Mouse (Mus musculus) stomach, embryonic 15.5 days (tissue): ENCODE results near the gene Pygb. TPM values are rescaled to one million over a fixed set of nuclear protein-coding genes. Genes with fewer than 3 reads are reported as not detected.
A peak's percentile ranks its signal among the peaks of the same experiment; 100 is the strongest.

Source experiments
- ATAC-seq: fragments of 200-750 bp; cut with Nextera tagmentation; 2 replicates; pipeline ENCODE4 v1.8.0; 2017; ENCODE audit warnings: low read depth, moderate number of reproducible peaks, moderate TSS enrichment; ENCODE audit not compliant: insufficient read depth, low FRiP score
- H3K27ac ChIP-seq: fragments of 300-500 bp; sonication (generic); 2 replicates; pipeline ENCODE4 v1.5.1; 2015; ENCODE audit warnings: mild to moderate bottlenecking, inconsistent platforms
- H3K27me3 ChIP-seq: fragments of 300-500 bp; sonication (generic); replicated peaks from 2 replicates; pipeline ENCODE4 v1.6.1; 2015; ENCODE audit warnings: inconsistent platforms
- H3K36me3 ChIP-seq: fragments of 300-500 bp; sonication (generic); 2 replicates; pipeline ENCODE4 v1.6.1; 2015; ENCODE audit warnings: inconsistent platforms
- H3K4me1 ChIP-seq: fragments of 300-500 bp; sonication (generic); 2 replicates; pipeline ENCODE4 v1.6.1; 2015; ENCODE audit warnings: inconsistent platforms
- H3K4me2 ChIP-seq: fragments of 300-500 bp; sonication (generic); 2 replicates; pipeline ENCODE4 v1.6.1; 2015; ENCODE audit warnings: mild to moderate bottlenecking, inconsistent platforms
- H3K4me3 ChIP-seq: fragments of 300-500 bp; sonication (generic); replicated peaks from 2 replicates; pipeline ENCODE4 v1.5.1; 2015; ENCODE audit warnings: inconsistent platforms
- H3K9ac ChIP-seq: fragments of 300-500 bp; sonication (generic); 2 replicates; pipeline ENCODE4 v1.6.1; 2015; ENCODE audit warnings: inconsistent platforms
- H3K9me3 ChIP-seq: fragments of 300-500 bp; sonication (generic); 2 replicates; pipeline ENCODE4 v1.6.1; 2016; ENCODE audit warnings: inconsistent platforms
- WGBS: fragments of 180-500 bp; shearing (Covaris S2); methylation state at CpG from one replicate; pipeline ENCODE4 v1.1.7; 2015; 5-methylcytosine and 5-hydroxymethylcytosine counted together
- polyA plus RNA-seq: library from polyadenylated mRNA; unstranded; fragments of >200 nt; fragmentation: Nextera tagmentation; extraction: Ambion mirVana; gene quantifications from 2 replicates; pipeline ENCODE4 v1.2.1, GENCODE M21; 2015

The Pygb gene
- polyA plus RNA-seq, 1 experiment from 2014 or later = 97.5 TPM

DNA sequence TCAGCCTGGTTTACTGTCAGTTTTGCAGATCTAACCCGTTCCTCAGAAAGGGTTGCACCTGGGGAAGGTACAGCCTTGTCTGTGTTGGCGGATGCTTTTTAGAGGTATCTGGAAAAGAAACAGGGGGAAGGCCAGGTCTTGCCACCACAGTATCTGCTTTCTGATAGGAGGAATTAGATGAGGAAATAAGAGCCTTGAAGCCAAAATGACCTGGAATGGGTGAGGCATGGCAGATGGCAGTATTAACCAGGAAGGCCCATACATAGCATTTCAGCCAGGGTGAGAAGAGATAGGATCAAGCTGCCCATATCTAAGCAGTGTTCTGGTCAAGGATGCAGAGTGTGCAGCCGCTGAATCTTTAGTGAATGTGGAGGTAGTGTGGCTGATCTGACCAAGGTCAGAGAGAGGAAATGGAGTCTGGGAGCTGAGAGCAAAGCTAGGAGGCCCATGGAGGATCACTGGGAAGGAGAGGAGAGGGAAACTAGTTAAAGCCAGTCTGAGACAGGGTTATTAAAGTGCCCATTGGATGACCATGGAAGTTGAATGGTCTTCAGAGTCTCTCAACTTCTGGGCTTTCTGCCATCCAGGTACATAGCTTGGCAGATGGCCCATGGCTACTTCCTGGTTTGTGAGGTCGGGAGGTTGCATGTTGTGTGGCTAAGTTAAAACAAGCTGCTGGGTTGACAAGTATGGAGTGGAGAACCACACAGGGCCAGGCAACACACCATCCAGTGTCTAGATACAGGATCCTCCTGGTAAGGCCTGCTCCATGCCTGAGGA is 20.3 kb upstream of the Pygb start:
- Histone ChIP-seq H3K4me3 (no peak overlapping the region), H3K4me2 (no peak overlapping the region), H3K9me3 (no peaks in the 10 kb centered on the region), H3K27ac (no peak overlapping the region), H3K36me3 (peaks cover 13% of the 10 kb centered on the region), H3K9ac (no peak overlapping the region), H3K27me3 (no peaks in the 10 kb centered on the region), H3K4me1 (peaks cover 18% of the 10 kb centered on the region)
- no peak for ATAC-seq
- WGBS = 76% methylated on average over 4 of the region's 4 CpGs

- Histone ChIP-seq H3K4me1 (peaks cover 27% of the 10 kb centered on the region), H3K9me3 (no peaks in the 10 kb centered on the region), H3K4me3 (no peak overlapping the region), H3K4me2 (no peak overlapping the region), H3K27ac (peak overlapping the region; percentile 40; the same call in 1 of the 2 replicates), H3K9ac (no peak overlapping the region), H3K27me3 (no peaks in the 10 kb centered on the region), H3K36me3 (peaks cover 5% of the 10 kb centered on the region; the same call in 1 of the 2 replicates)
- 78% methylated on average over 1 of the region's 1 CpGs for whole genome bisulfite sequencing
- ATAC-seq = no peak
Measured at GRCm38 (mm10) chr2:150768678-150769077, 17.9 kb upstream of the Pygb start.

DNA sequence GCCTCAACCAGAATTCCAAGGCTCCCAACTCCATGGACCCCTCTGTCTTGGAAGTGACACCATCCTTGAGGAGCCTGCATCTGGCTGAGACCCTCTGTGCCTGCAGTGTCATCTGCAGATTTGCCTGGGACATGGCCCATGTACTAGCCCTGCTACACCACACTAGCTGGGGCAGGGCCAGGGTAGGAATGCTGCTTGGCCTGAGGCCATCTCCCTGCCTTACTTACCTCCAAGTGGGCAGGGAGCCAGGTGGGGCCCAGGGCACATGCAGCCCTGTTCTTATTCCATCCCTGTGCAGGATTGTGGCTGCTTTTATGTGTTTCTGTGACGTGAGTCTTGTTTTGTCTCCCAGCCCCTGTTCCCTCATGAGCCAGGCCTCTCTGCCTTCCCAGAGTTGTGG is 15.8 kb upstream of the Pygb start:
- Histone ChIP-seq H3K9me3 (no peaks in the 10 kb centered on the region), H3K4me2 (no peak overlapping the region), H3K36me3 (peaks cover 5% of the 10 kb centered on the region; the same call in 1 of the 2 replicates), H3K9ac (no peak overlapping the region), H3K4me1 (peaks cover 31% of the 10 kb centered on the region), H3K27me3 (no peaks in the 10 kb centered on the region), H3K27ac (peak overlapping the region; percentile 83), H3K4me3 (no peak overlapping the region)
- 37% methylated on average over 1 of the region's 1 CpGs for WGBS
- peak; percentile 86 for ATAC-seq

DNA sequence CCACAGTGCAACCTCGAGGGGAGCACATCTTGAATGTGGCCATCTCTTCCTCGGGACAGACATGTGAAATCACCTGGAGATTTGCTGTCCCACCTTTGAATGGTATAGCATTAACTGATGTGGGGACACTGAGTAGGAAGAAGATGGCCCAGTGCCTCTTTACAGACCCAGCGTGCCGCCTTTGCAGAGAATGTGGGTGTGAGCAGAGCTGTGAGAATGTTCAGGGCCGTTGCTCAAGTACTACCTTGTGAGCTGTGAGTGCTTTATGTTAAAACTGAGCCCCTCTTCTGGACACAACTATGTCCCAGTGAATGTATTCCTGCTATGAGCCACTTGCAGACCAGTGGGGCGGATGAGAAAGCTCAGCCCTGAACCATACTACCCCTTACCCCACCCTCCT is 15.4 kb upstream of the Pygb start:
- H3K36me3 ChIP-seq = peaks cover 5% of the 10 kb centered on the region; the same call in 1 of the 2 replicates
- no peak for ATAC-seq
- H3K4me1 ChIP-seq = peaks cover 31% of the 10 kb centered on the region
- 65% methylated on average over 6 of the region's 6 CpGs for WGBS
- no peaks in the 10 kb centered on the region for H3K27me3 ChIP-seq
- no peak overlapping the region for H3K4me3 ChIP-seq
- peak overlapping the region; percentile 83 for H3K27ac ChIP-seq
- no peak overlapping the region for H3K9ac ChIP-seq
- no peak overlapping the region for H3K4me2 ChIP-seq
- no peaks in the 10 kb centered on the region for H3K9me3 ChIP-seq

- Histone ChIP-seq H3K4me3 (no peak overlapping the region), H3K27me3 (no peaks in the 10 kb centered on the region), H3K9ac (no peak overlapping the region), H3K36me3 (peaks cover 5% of the 10 kb centered on the region; the same call in 1 of the 2 replicates), H3K9me3 (no peaks in the 10 kb centered on the region), H3K27ac (no peak overlapping the region; the same call in 1 of the 2 replicates), H3K4me1 (peaks cover 31% of the 10 kb centered on the region), H3K4me2 (no peak overlapping the region)
- WGBS = 82% methylated on average over 8 of the region's 8 CpGs
- no peak for ATAC-seq
Measured at GRCm38 (mm10) chr2:150771996-150772395, 14.5 kb upstream of the Pygb start.

GRCm38 (mm10) chr2:150772466-150773119 is 13.9 kb upstream of the Pygb start:
- Histone ChIP-seq H3K4me1 (peaks cover 31% of the 10 kb centered on the region), H3K27ac (no peak overlapping the region; the same call in 1 of the 2 replicates), H3K36me3 (peaks cover 5% of the 10 kb centered on the region; the same call in 1 of the 2 replicates), H3K4me2 (no peak overlapping the region), H3K27me3 (no peaks in the 10 kb centered on the region), H3K9ac (no peak overlapping the region), H3K4me3 (no peak overlapping the region), H3K9me3 (no peaks in the 10 kb centered on the region)
- 70% methylated on average over 10 of the region's 10 CpGs for WGBS
- ATAC-seq = no peak

DNA sequence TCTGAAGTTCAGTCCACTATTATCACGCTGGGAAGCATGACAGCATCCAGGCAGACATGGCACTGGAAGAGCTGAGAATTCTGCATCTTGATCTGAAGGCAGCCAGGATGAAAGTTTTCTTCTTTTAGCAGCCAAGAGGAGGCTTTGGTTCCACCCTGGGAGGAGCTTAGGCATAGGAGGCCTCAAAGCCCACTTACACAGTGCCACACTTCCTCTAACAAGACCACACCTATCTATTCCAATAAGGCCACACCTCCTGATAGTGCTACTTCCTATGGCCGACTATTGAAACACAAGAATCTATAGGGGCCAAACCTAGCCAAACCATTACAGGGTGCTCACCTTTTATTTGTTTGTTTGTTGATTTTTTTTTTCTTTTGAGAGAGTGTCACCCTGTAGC is 3.7 kb upstream of the Pygb start:
- 65% methylated on average over 2 of the region's 2 CpGs for WGBS
- H3K4me3 ChIP-seq = no peak overlapping the region
- H3K9ac ChIP-seq = no peak overlapping the region
- ATAC-seq = no peak
- no peak overlapping the region for H3K4me2 ChIP-seq
- H3K27ac ChIP-seq = no peak overlapping the region
- H3K27me3 ChIP-seq = no peaks in the 10 kb centered on the region
- no peaks in the 10 kb centered on the region for H3K36me3 ChIP-seq
- no peaks in the 10 kb centered on the region for H3K9me3 ChIP-seq
- H3K4me1 ChIP-seq = peaks cover 12% of the 10 kb centered on the region; the same call in 1 of the 2 replicates

DNA sequence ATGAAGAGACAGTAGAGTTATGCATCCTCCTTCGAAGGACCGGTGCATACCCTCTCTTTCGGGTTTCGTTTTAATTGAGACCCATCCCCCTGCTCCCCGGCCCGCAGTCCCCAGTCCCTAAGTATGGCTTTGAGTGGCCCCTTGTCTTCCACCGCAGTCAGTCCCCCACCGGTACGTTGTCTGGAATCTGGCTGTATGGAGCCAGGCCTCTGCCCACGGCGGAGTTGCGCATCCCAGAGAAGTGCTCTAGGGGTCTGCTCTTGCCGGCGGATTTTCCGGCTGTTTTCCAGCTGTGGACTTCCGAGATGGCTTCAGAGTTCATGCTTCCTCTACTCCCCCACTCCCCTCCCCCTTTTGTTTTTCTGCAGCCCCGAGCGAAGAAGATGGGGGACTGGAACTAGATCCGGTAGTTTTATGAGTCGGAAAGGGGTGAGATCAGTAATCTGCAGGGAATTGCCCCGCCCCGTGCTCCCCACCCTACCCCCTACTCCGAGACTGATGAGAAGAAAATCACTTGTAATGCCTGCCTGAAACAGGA is 768 bp downstream of the Pygb start:
- peak overlapping the region; percentile 87 for H3K4me3 ChIP-seq
- no peaks in the 10 kb centered on the region for H3K27me3 ChIP-seq
- peak; percentile 12; the same call in 1 of the 2 replicates for ATAC-seq
- under 1% methylated on average over 23 of the region's 23 CpGs for WGBS
- peak overlapping the region; percentile 80 for H3K4me2 ChIP-seq
- no peaks in the 10 kb centered on the region for H3K9me3 ChIP-seq
- H3K9ac ChIP-seq = peak overlapping the region; percentile 66
- no peaks in the 10 kb centered on the region for H3K36me3 ChIP-seq
- H3K27ac ChIP-seq = peak overlapping the region; percentile 59
- H3K4me1 ChIP-seq = peaks cover 23% of the 10 kb centered on the region

DNA sequence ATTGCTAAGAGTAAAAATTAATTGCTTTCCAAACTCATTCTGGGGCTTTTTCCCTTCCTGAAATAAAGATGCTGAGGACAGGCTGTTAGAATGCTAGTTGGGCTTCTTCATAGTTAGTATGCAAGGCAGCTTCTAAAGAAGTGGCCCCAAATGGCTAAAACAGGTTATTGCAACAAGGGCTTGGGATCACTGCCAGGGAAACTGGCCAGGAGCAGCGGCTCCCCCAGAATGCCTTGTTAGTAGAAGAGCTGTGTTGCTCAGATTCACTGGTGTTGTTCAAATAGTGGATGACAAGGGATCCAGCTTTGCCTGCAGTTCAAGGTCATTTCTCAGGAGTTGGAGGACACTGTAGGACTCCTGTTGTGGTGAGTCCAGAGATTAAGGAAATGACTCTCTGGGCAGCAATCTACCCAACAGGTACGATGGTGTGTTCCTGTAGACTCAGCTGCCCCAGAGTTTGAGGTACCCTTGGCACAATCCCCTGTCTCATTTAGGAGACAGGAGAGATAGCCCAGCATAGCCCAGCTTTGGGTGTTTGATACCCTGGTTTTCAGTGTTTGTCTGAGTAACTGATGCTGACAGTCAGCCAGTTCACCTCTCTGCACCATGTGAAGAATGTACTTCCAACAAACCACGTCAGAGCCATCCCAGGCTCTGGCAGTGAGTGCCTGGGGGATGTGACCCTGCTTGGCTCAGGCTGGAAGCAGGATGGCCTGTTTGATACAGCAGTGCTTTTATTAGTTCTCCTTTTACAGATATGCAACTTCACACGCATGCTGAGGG is 2.4 kb downstream of the Pygb start:
- ATAC-seq = no peak
- no peak overlapping the region for H3K9ac ChIP-seq
- no peak overlapping the region for H3K27ac ChIP-seq
- no peaks in the 10 kb centered on the region for H3K27me3 ChIP-seq
- peak overlapping the region; percentile 12; the same call in 1 of the 2 replicates for H3K4me3 ChIP-seq
- peaks cover 23% of the 10 kb centered on the region for H3K4me1 ChIP-seq
- WGBS = 51% methylated on average over 4 of the region's 4 CpGs
- no peaks in the 10 kb centered on the region for H3K36me3 ChIP-seq
- peak overlapping the region; percentile 28 for H3K4me2 ChIP-seq
- no peaks in the 10 kb centered on the region for H3K9me3 ChIP-seq

DNA sequence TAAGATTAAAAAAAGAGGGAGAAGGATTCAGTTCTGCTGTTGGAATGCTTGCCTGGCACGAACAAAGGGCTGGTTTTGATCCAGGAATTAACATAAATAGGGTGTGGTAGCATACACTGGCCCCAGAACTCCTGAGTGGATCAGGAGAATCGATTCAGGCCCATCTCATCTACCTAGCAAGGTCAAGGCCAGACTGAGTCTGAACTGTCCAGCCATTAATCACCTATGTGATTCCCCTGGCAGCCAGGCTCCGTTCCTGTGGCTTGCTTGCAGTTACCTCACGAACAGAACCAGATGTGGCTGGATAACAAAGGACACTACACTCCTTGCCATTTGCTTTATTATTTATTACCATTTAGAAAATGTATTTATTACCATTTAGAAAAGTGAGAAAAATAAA is 6.8 kb downstream of the Pygb start:
- Histone ChIP-seq H3K9ac (no peak overlapping the region), H3K27me3 (no peaks in the 10 kb centered on the region), H3K4me1 (peaks cover 8% of the 10 kb centered on the region), H3K36me3 (no peaks in the 10 kb centered on the region), H3K27ac (no peak overlapping the region), H3K9me3 (no peaks in the 10 kb centered on the region), H3K4me3 (no peak overlapping the region), H3K4me2 (no peak overlapping the region)
- no peak for ATAC-seq
- WGBS = 59% methylated on average over 4 of the region's 4 CpGs

- no peak overlapping the region for H3K4me2 ChIP-seq
- 78% methylated on average over 7 of the region's 7 CpGs for WGBS
- no peak overlapping the region for H3K27ac ChIP-seq
- H3K4me3 ChIP-seq = no peak overlapping the region
- 0 out of 2 replicates have a peak, but pooled peaks have one; percentile 21 for ATAC-seq
- no peaks in the 10 kb centered on the region for H3K4me1 ChIP-seq
- H3K9me3 ChIP-seq = no peaks in the 10 kb centered on the region
- H3K36me3 ChIP-seq = peaks cover 21% of the 10 kb centered on the region; the same call in 1 of the 2 replicates
- H3K9ac ChIP-seq = no peak overlapping the region
- no peaks in the 10 kb centered on the region for H3K27me3 ChIP-seq
Measured at GRCm38 (mm10) chr2:150798084-150798483, 11.5 kb downstream of the Pygb start.
